Mouse (Mus musculus) limb, embryonic 14.5 days (tissue): ENCODE results near the gene Peg12. TPM values are rescaled to one million over a fixed set of nuclear protein-coding genes. Genes with fewer than 3 reads are reported as not detected.

Experiments used
- ATAC-seq: fragments of 200-750 bp; cut with Nextera tagmentation; 2 replicates; pipeline ENCODE4 v1.8.0; 2017; ENCODE audit warnings: low read depth, moderate number of reproducible peaks, moderate TSS enrichment; ENCODE audit not compliant: low FRiP score
- DNase-seq: peaks from one replicate; pipeline ENCODE4 v3.0.0-alpha.2; 2015; ENCODE audit warnings: low spot score
- H3K27ac ChIP-seq: fragments of 300-500 bp; sonication (generic); replicated peaks from 2 replicates; pipeline ENCODE4 v1.5.1; 2014; ENCODE audit warnings: low read depth, mild to moderate bottlenecking, low read length, moderate library complexity, mixed read lengths
- H3K27me3 ChIP-seq: fragments of 300-500 bp; sonication (generic); 2 replicates; pipeline ENCODE4 v1.6.1; 2014; ENCODE audit warnings: low read length, mixed read lengths; ENCODE audit not compliant: control insufficient read depth, insufficient read depth
- H3K36me3 ChIP-seq: fragments of 300-500 bp; sonication (generic); 2 replicates; pipeline ENCODE4 v1.6.1; 2014; ENCODE audit warnings: mild to moderate bottlenecking, low read length, moderate library complexity, mixed read lengths; ENCODE audit not compliant: control insufficient read depth, insufficient read depth
- H3K4me1 ChIP-seq: fragments of 300-500 bp; sonication (generic); 2 replicates; pipeline ENCODE4 v1.6.1; 2014; ENCODE audit warnings: antibody characterized with exemption, low read length, mixed read lengths; ENCODE audit not compliant: control insufficient read depth, insufficient read depth
- H3K4me2 ChIP-seq: fragments of 300-500 bp; sonication (generic); replicated peaks from 2 replicates; pipeline ENCODE4 v1.6.1; 2014; ENCODE audit warnings: low read depth, mild to moderate bottlenecking, low read length, moderate library complexity; ENCODE audit not compliant: severe bottlenecking
- H3K4me3 ChIP-seq: fragments of 300-500 bp; sonication (generic); replicated peaks from 2 replicates; pipeline ENCODE4 v1.5.1; 2014; ENCODE audit warnings: low read length
- H3K9ac ChIP-seq: fragments of 300-500 bp; sonication (generic); 2 replicates; pipeline ENCODE4 v1.6.1; 2014; ENCODE audit warnings: mild to moderate bottlenecking, low read depth, low read length, moderate library complexity; ENCODE audit not compliant: severe bottlenecking
- H3K9me3 ChIP-seq: fragments of 300-500 bp; sonication (generic); 2 replicates; pipeline ENCODE4 v1.6.1; 2016; ENCODE audit warnings: low read length; ENCODE audit not compliant: control insufficient read depth
- POLR2A ChIP-seq: fragments of 200-500 bp; IDR thresholded peaks from 2 replicates; pipeline ENCODE4 v1.8.0; 2012; ENCODE audit warnings: inconsistent platforms, mild to moderate bottlenecking, moderate library complexity, borderline replicate concordance; ENCODE audit not compliant: insufficient read depth, insufficient read length; ENCODE audit errors: extremely low read depth
- WGBS: fragments of 180-500 bp; shearing (Covaris S2); extraction: QIAGEN DNeasy Blood & Tissue Kit; methylation state at CpG from one replicate; pipeline ENCODE4 v1.1.7; 2014; 5-methylcytosine and 5-hydroxymethylcytosine counted together
- polyA plus RNA-seq, 2 experiments: library from polyadenylated mRNA; depleted of rRNA in 1 of 2; stranded (reverse) in 1 of 2; unstranded in 1 of 2; fragments of >200 nt; fragmentation: Nextera tagmentation in 1 of 2; extraction: Ambion mirVana in 1 of 2; gene quantifications; 2 replicates each; pipeline versions ENCODE4 v1.2.1 to v1.2.3; 2012 to 2014

The Peg12 gene
- polyA plus RNA-seq (2012; rRNA removed) (12.3 and 15.7 TPM in 2 replicates), polyA plus RNA-seq (2014; fragmentation: Nextera tagmentation; extraction: Ambion mirVana) (27.4 and 29.7 TPM in 2 replicates)

DNA sequence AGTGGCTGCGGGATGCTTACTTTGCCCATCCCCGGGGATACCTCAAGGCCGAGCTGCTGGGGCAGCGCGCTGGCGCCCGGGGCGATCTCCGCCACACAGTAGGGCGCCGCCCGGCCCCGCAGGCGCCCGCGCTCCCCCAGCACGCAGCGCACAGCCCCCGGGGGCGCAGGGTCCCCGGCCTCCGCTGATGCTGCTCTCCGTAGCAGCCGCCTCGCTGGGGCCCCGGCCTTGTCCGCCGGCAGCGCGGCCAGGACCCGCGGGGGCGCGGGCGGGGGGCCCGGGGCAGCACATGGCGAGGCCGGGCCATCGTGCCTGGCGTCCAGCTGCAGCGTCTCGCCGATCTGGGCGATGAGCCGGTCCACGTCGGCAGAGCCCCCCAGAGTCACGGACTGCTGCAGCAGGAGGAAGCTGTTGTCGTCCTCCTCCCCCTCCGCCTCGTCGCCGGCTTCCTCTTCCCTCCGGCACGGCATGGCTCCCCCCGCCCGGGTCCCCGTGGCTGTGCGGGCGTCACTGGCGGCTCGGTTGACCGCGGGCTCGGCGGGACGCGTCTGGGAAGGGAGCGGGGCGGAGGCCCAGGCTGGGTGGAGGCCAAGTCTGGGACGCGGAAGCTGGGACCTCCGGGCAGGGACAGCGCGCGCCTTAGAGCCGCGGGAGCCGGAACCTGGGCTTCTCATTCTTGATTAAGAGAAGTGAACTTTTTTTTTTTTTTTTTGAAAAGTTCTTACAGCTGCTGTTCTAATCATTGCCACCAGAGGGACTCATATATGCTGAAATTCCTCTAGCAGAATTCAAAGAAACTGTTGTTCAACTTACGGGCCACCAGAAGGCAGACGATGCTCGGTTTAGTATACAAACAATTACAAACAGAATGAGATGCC is at the start of gene Peg12:
Peg12 (minus strand) TSS at position 633 of the 878 bp plus-strand sequence.
- peak within 1 kb of the TSS; percentile 87 for H3K9ac ChIP-seq
- H3K36me3 ChIP-seq, result no peaks in the 10 kb centered on the region
- TF ChIP-seq POLR2A, result no peak
- no peaks in the 10 kb centered on the region for H3K27me3 ChIP-seq
- H3K4me1 ChIP-seq, result no peaks in the 10 kb centered on the region
- H3K27ac ChIP-seq, result peak within 1 kb of the TSS; percentile 89
- peak within 1 kb of the TSS; percentile 56 for H3K4me2 ChIP-seq
- WGBS, result 15% methylated on average over 45 of the region's 82 CpGs
- DNase-seq (peak; percentile 73), ATAC-seq (peak; percentile 79)
- peak within 1 kb of the TSS; percentile 55 for H3K4me3 ChIP-seq
- no peaks in the 10 kb centered on the region for H3K9me3 ChIP-seq

DNA sequence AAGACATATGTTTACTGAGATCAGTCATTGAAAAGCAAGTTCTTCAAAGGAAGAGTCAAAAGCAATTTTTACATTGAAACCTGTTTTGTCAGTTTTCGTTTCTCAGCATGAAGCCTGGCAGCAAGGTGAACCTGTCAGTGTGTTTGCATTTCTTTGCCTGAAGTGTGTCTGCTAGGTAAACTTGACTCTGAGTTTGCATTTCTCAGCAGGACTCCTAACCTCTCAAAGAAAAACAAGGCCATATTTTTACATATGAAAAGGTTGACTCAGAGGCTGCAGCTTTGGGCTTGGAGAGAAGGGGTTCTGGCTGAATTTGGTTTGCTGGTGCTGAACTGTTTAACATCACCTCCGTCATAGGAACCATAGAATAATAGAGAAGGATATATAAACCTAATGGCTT is 21.8 kb upstream of the Peg12 start:
- Histone ChIP-seq H3K9ac (no peak overlapping the region), H3K4me1 (no peaks in the 10 kb centered on the region), H3K36me3 (no peaks in the 10 kb centered on the region), H3K27me3 (no peaks in the 10 kb centered on the region), H3K4me3 (no peak overlapping the region), H3K27ac (no peak overlapping the region), H3K9me3 (no peaks in the 10 kb centered on the region), H3K4me2 (no peak overlapping the region)
- 31% methylated on average over 2 of the region's 2 CpGs for WGBS
- ATAC-seq (no peak), DNase-seq (no peak)
- TF ChIP-seq POLR2A, result no peak

GRCm38 (mm10) chr7:62463007-62463877 is 1.1 kb downstream of the Peg12 start:
- Histone ChIP-seq H3K27ac (peak overlapping the region; percentile 89), H3K4me3 (peak overlapping the region; percentile 55), H3K36me3 (no peaks in the 10 kb centered on the region), H3K9me3 (no peaks in the 10 kb centered on the region), H3K9ac (peak overlapping the region; percentile 87), H3K27me3 (no peaks in the 10 kb centered on the region), H3K4me2 (peak overlapping the region; percentile 56), H3K4me1 (no peaks in the 10 kb centered on the region)
- TF ChIP-seq POLR2A, result no peak
- 29% methylated on average over 51 of the region's 55 CpGs for WGBS
- DNase-seq (peak; percentile 29), ATAC-seq (0 out of 2 replicates have a peak, but pooled peaks have one; percentile 19)

- Histone ChIP-seq H3K4me1 (no peaks in the 10 kb centered on the region), H3K9ac (peak overlapping the region; percentile 87), H3K4me2 (peak overlapping the region; percentile 56), H3K27me3 (no peaks in the 10 kb centered on the region), H3K4me3 (peak overlapping the region; percentile 55), H3K9me3 (no peaks in the 10 kb centered on the region), H3K36me3 (no peaks in the 10 kb centered on the region), H3K27ac (peak overlapping the region; percentile 65)
- ATAC-seq, result peak; percentile 72
- peak; percentile 51 for DNase-seq
- 27% methylated on average over 13 of the region's 13 CpGs for WGBS
- no peak for TF ChIP-seq POLR2A
Observed at GRCm38 (mm10) chr7:62462229-62463006, 1.9 kb downstream of the Peg12 start.
